24 mouse cellular contexts compared by ENCODE assay signal in the genomic region with DNA sequence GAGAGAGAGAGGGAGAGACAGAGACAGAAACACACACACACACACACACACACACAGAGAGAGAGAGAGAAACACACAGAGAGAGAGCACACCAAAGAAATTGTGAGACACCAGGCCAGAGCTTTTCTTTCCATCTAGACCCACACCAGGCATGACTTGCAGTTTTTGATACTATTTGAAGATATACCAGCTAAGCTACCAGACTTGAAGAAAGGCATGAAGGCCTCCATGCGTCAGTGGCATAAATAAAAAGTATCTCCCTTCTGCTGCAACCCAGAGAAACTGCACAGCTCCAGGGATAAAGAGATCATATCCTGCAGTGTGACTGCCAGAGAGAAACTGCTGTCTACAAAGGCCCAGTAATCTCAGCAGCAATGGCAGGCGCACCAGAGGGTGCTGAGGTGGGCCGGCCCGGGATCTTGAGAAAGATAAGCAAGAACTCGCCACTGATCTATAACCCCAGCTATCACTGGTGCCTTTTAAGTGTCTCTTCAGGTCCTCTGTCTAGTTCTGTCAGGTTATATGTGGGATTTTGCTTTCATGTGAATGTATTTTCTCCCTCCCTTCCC. TPM values are rescaled to one million over a fixed set of nuclear protein-coding genes. Genes with fewer than 3 reads are reported as not detected.
DNase-seq lines count a peak whose midpoint lies in the region; ATAC-seq and TF ChIP-seq lines count a peak whose summit lies in the region.
"Had no signal": no experiment of that assay in that cellular context is flagged by ENCODE, and none has a peak within 500 bp of the region (broad histone marks: within the 10 kb centered on the region; RNA-seq: fewer than 3 reads in every experiment).

No protein-coding gene starts in this region.

- H3K27ac ChIP-seq in heart, embryonic 10.5 days: 0 out of 2 replicates have a peak overlapping the region, but pooled peaks have one; percentile 3
- peak overlapping the region; percentile 74 for H3K27ac ChIP-seq in MEL (ENCODE audit: control insufficient read depth, low read depth, low read length)
- H3K27ac ChIP-seq: embryonic facial prominence, embryonic 12.5 days; forebrain, embryonic 12.5 days; heart, adult 2 months; heart, embryonic 13.5 days; hindbrain, embryonic 10.5 days; hindbrain, embryonic 14.5 days; intestine, embryonic 15.5 days had no signal

- no peaks in the 10 kb centered on the region for H3K79me2 ChIP-seq in MEL (ENCODE audit: control insufficient read depth, insufficient read depth, low read length, poor library complexity)

- peak; percentile 39 to 43; a peak in 2 of 4 replicates for TF ChIP-seq EP300 in MEL (IDR thresholded peaks at IDR 0.05; ENCODE audit: low read depth in 1 of 2, low read length in 2 of 2)

- H3K36me3 ChIP-seq in heart, embryonic 10.5 days: no peaks in the 10 kb centered on the region
- H3K36me3 ChIP-seq in MEL (ENCODE audit: control insufficient read depth in 1 of 2, insufficient read depth in 2 of 2, low read length in 2 of 2): peaks cover 0 to 19% of the 10 kb centered on the region in 2 experiments; a peak in 2 of 4 replicates
- H3K36me3 ChIP-seq: embryonic facial prominence, embryonic 12.5 days; forebrain, embryonic 12.5 days; heart, embryonic 13.5 days; hindbrain, embryonic 10.5 days; intestine, embryonic 15.5 days had no signal

- no peaks in the 10 kb centered on the region for H3K27me3 ChIP-seq in heart, embryonic 10.5 days (ENCODE audit: insufficient read depth, poor library complexity, severe bottlenecking)
- no peaks in the 10 kb centered on the region for H3K27me3 ChIP-seq in MEL (ENCODE audit: control insufficient read depth in 1 of 2, insufficient read depth in 2 of 2, low read length in 2 of 2)
- H3K27me3 ChIP-seq: embryonic facial prominence, embryonic 12.5 days; forebrain, embryonic 12.5 days; heart, embryonic 13.5 days; intestine, embryonic 15.5 days; Patski had no signal

- H3K9me3 ChIP-seq in heart, embryonic 10.5 days: no peaks in the 10 kb centered on the region
- H3K9me3 ChIP-seq in MEL (replicated peaks; ENCODE audit: insufficient read depth, low read length): no peaks in the 10 kb centered on the region
- H3K9me3 ChIP-seq: embryonic facial prominence, embryonic 12.5 days; forebrain, embryonic 12.5 days; intestine, embryonic 15.5 days had no signal

- no peak overlapping the region for H3K4me3 ChIP-seq in heart, embryonic 10.5 days
- H3K4me3 ChIP-seq in MEL (ENCODE audit: control insufficient read depth in 1 of 2, insufficient read depth in 1 of 2, low read depth in 2 of 2, low read length in 2 of 2): peak overlapping the region; percentile 5 to 17
- H3K4me3 ChIP-seq: embryonic facial prominence, embryonic 12.5 days; forebrain, embryonic 12.5 days; heart, adult 2 months; heart, embryonic 13.5 days; hindbrain, embryonic 10.5 days; intestine, embryonic 15.5 days had no signal

- TF ChIP-seq POLR2A in MEL (IDR thresholded peaks at IDR 0.05; ENCODE audit: control insufficient read depth in 1 of 2, insufficient read depth in 1 of 2, low read depth in 1 of 2, low read length in 2 of 2, poor library complexity in 1 of 2): no peak

- H3K4me1 ChIP-seq in heart, embryonic 10.5 days: 0 out of 2 replicates have a peak, but pooled peaks cover 3% of the 10 kb centered on the region
- H3K4me1 ChIP-seq in MEL (ENCODE audit: control insufficient read depth in 1 of 2, insufficient read depth in 2 of 2, low read length in 2 of 2): peaks cover 20 to 26% of the 10 kb centered on the region in 2 experiments
- H3K4me1 ChIP-seq: embryonic facial prominence, embryonic 12.5 days; forebrain, embryonic 12.5 days; heart, embryonic 13.5 days; hindbrain, embryonic 10.5 days; intestine, embryonic 15.5 days had no signal

- TF ChIP-seq CTCF in MEL (IDR thresholded peaks at IDR 0.05 in 2 of 3, conservative IDR thresholded peaks at IDR 0.05 in 1 of 3; ENCODE audit: control insufficient read depth in 1 of 3, insufficient read depth in 1 of 3, low read depth in 2 of 3, low read length in 3 of 3, poor library complexity in 1 of 3, severe bottlenecking in 1 of 3): no peak

- peak; percentile 37 for ATAC-seq in erythroblast, adult 5-6 weeks (replicated peaks; ENCODE audit: low FRiP score, poor library complexity, severe bottlenecking)
- ATAC-seq: activated CD4-positive, CD25-positive, alpha-beta regulatory T cell, adult 4 months; forebrain, postnatal 0 days; intestine, embryonic 15.5 days; Patski had no signal

- H3K9ac ChIP-seq in MEL (ENCODE audit: control insufficient read depth, low read depth, low read length, poor library complexity, severe bottlenecking): peak overlapping the region; percentile 39
- H3K9ac ChIP-seq: embryonic facial prominence, embryonic 12.5 days; forebrain, embryonic 12.5 days; forebrain, postnatal 0 days; heart, embryonic 13.5 days; hindbrain, embryonic 14.5 days; intestine, embryonic 15.5 days had no signal

- DNase-seq in heart, embryonic 10.5 days (ENCODE audit: low spot score): no peak
- DNase-seq in heart, postnatal 4 days: no peak
- DNase-seq in 416B (ENCODE audit: low read depth) (peak; percentile 50), MEL (ENCODE audit: low read depth, low spot score) (peak; percentile 79)
- no peak for DNase-seq in adrenal gland, postnatal 10 days
- no peak for DNase-seq in layer of hippocampus, postnatal 25 days (ENCODE audit: extremely low spot score in 1 of 2, low spot score in 1 of 2)
- no peak for DNase-seq in spleen, postnatal 36 days (ENCODE audit: low spot score in 2 of 2)
- DNase-seq: adrenal gland, postnatal 25 days; cerebellum, adult 11 months; cerebellum, adult 8-10 months; cerebellum, postnatal 14 days; forebrain, postnatal 0 days; gastrocnemius, postnatal 14 days; heart, adult 2 months; kidney, adult 18-20 months had no signal

- 40% methylated on average over 5 of the region's 5 CpGs for WGBS in heart, embryonic 10.5 days

- TF ChIP-seq RAD21 in MEL (IDR thresholded peaks at IDR 0.05; ENCODE audit: low read depth, low read length): no peak

TF ChIP-seq in MEL, 35 proteins besides CTCF, POLR2A, EP300 and RAD21:
- TF ChIP-seq TBP (IDR thresholded peaks at IDR 0.05; ENCODE audit: low read depth, low read length) (0 out of 2 replicates have a peak, but pooled peaks have one; percentile 37), MXI1 (IDR thresholded peaks at IDR 0.05; ENCODE audit: low read depth, low read length) (peak; percentile 73; the same call in 1 of the 2 replicates), UBTF (IDR thresholded peaks at IDR 0.05; ENCODE audit: borderline replicate concordance, insufficient read depth, low read depth, low read length) (no peak), POLR2AphosphoS2 (IDR thresholded peaks at IDR 0.05; ENCODE audit: low read length) (no peak), SIN3A (IDR thresholded peaks at IDR 0.05; ENCODE audit: low read length) (peak; percentile 47; the same call in 1 of the 2 replicates), GABPA (IDR thresholded peaks at IDR 0.05; ENCODE audit: low read depth, low read length) (peak; percentile 59; the same call in 1 of the 2 replicates), GATA1 (IDR thresholded peaks at IDR 0.05; ENCODE audit: low read depth, low read length) (peak; percentile 51)

RNA-seq across cellular contexts. Expression of a gene that starts 8.8 kb away (rescaled TPM):
- 144 and 161 TPM in 2 replicates for polyA plus RNA-seq in heart, embryonic 10.5 days (2016; fragmentation: Nextera tagmentation; extraction: Ambion mirVana)
- total RNA-seq in heart, postnatal 4 days (2021): 100 to 1,000 TPM; 120 to 133 TPM
- total RNA-seq in MEL (2012; rRNA removed): 58.6 and 66.1 TPM in 2 replicates
- polyA plus RNA-seq in MEL (2012; ENCODE audit: insufficient read depth in 1 of 2, insufficient read length in 2 of 2, low read depth in 1 of 2, low replicate concordance in 2 of 2, missing spikeins in 1 of 2): 100 to 1,000 TPM in 1 of 2 experiments, not detected in 1; 128 TPM
- 6.0 and 9.8 TPM in 2 replicates for total RNA-seq in erythroblast, adult 5-6 weeks (2015; ENCODE audit: low replicate concordance)
- 7.9 and 14.8 TPM in 2 replicates for total RNA-seq in erythroblast, adult 5-6 weeks (2017; ENCODE audit: low replicate concordance)
- 100 to 1,000 TPM; 112 to 134 TPM for total RNA-seq in adrenal gland, postnatal 10 days (2021)
- total RNA-seq in layer of hippocampus, postnatal 25 days (2021): 100 to 1,000 TPM; 413 to 416 TPM

RNA-seq across cellular contexts. Expression of a gene that starts 35.8 kb away (rescaled TPM):
- polyA plus RNA-seq in heart, embryonic 10.5 days (2016; fragmentation: Nextera tagmentation; extraction: Ambion mirVana): 45.7 and 54.9 TPM in 2 replicates
- total RNA-seq in heart, postnatal 4 days (2021): 10 to 100 TPM; 16.6 to 16.9 TPM
- total RNA-seq in MEL (2012; rRNA removed): not detected in 2 replicates
- polyA plus RNA-seq in MEL (2012; ENCODE audit: insufficient read depth in 1 of 2, insufficient read length in 2 of 2, low read depth in 1 of 2, low replicate concordance in 2 of 2, missing spikeins in 1 of 2): under 1 TPM in 1 of 2 experiments, not detected in 1; 0.17 TPM
- not detected in 2 replicates for total RNA-seq in erythroblast, adult 5-6 weeks (2015; ENCODE audit: low replicate concordance)
- not detected in 2 replicates for total RNA-seq in erythroblast, adult 5-6 weeks (2017; ENCODE audit: low replicate concordance)
- 10 to 100 TPM; 17.4 to 21.0 TPM for total RNA-seq in adrenal gland, postnatal 10 days (2021)
- total RNA-seq in layer of hippocampus, postnatal 25 days (2021): 10 to 100 TPM; 75.6 to 78.0 TPM
- polyA plus RNA-seq: activated CD4-positive, CD25-positive, alpha-beta regulatory T cell, adult 4 months had no signal

Comparison
In these comparisons a context has a peak if more than half of its experiments do, and no peak if none do; other contexts are left out.
1. DNase-seq: peak in 416B (single experiment) and MEL (single experiment); none in heart, embryonic 10.5 days (single experiment), heart, postnatal 4 days (single experiment), adrenal gland, postnatal 10 days (single experiment), layer of hippocampus, postnatal 25 days (0 of 2) and spleen, postnatal 36 days (0 of 2).
2. RNA of a gene that starts 35.8 kb away (total RNA-seq): 75.6 to 78.0 TPM in layer of hippocampus, postnatal 25 days, 17.4 to 21.0 TPM in adrenal gland, postnatal 10 days and 16.6 to 16.9 TPM in heart, postnatal 4 days; not detected in erythroblast, adult 5-6 weeks and not detected in MEL; every median in the first group is over 10 times any median in the second.